Mouse (Mus musculus) leukemia stem cell, adult 10-12 weeks (primary cell): ENCODE results near the gene Tm9sf2. TPM values are rescaled to one million over a fixed set of nuclear protein-coding genes. Genes with fewer than 3 reads are reported as not detected.

Source experiments
- polyA plus RNA-seq: library from polyadenylated mRNA; stranded (reverse); fragments of >175 nt; gene quantifications from 2 replicates; pipeline ENCODE4 v1.2.3, GENCODE M21; 2012; ENCODE audit warnings: low replicate concordance

The Tm9sf2 gene
- 218 and 236 TPM in 2 replicates for polyA plus RNA-seq

DNA sequence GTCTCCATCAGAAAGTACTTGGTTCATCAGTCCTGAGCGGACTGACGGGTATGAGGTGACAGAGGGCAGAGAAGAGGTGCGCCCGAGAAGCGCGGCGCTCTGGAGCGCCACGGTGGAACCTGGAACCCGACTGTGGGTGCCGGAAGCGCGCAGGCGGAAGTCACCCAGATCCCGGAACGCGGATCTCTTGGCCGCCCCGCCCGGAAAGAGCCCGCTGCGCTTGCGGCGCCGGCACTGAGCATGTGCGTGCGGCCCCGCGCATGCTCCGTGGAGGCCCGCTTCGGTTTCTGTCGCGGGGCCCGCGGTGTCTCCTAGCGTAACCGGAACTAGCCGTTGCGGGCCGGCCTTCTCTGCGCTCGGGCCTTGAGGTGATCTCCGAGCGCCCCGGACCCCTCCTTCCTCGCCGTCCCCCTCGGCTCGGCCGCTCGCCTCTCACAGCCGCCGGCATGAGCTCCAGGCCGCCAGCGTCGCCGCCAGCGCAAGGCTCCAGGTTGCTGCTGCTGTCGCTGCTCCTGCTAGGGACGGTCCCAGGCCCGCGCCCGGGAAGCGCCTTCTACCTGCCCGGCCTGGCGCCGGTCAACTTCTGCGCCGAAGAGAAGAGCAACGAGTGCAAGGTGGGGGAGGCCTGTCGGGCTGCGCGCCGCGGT, at the start of gene Tm9sf2:
Gene Tm9sf2, plus strand, starts transcription at position 217 of the 647 bp plus-strand sequence.

DNA sequence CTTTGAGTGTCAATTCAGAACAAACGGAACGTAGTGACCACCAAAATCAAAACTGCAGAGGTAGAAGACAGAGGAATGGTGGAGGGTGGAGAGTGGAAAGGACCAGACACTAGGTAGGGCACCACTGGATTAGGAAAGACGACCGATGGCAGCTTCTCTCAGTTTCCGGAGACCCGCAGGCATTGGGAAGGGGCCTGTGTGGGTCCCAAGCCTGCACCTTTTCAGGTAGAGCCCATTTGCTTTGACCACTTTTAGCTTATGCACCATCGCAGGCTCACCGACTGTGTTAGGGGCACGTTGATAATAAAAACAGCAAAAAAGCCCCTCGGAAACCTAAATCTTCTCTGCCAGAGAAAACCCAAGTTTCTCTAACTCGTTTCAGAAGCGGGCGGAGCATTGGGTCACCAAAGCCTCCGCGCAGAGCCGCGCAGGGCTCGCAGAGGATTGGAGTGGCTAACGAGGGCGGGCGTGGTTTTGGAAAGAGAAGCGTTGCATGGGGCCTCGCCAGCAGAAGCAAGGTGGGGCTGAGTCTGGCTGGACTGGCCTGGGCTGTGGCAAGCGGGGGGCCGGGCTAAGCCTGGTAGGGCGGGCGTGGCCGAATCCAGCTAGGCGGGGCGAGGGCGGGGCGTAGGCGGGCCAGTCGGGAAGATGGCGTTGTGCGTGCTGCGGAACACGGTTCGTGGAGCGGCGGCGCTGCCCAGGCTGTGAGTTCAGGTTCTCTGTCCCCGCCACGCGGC, 74.4 kb downstream of the Tm9sf2 start, which contains the start of gene Clybl:
Gene Clybl, plus strand, starts transcription at position 627 of the 737 bp plus-strand sequence.

Other genes starting within 250 kb of the Tm9sf2 start
- 67.4 and 67.8 TPM in 2 replicates for gene Ubac2, start 228.4 kb upstream of the Tm9sf2 start, polyA plus RNA-seq
- gene Gpr18, start 191.3 kb upstream of the Tm9sf2 start, polyA plus RNA-seq: 5.3 and 10.6 TPM in 2 replicates
- gene Gpr183, start 141.8 kb upstream of the Tm9sf2 start, polyA plus RNA-seq: 2.2 and 2.5 TPM in 2 replicates
- gene Timm8a2, start 72.4 kb upstream of the Tm9sf2 start, polyA plus RNA-seq: not detected in 2 replicates
- gene Clybl, start 74.7 kb downstream of the Tm9sf2 start, polyA plus RNA-seq: 2.1 and 4.2 TPM in 2 replicates